Mouse (Mus musculus) ES-Bruce4 (cell line): ENCODE results near the gene Peak1. TPM values are rescaled to one million over a fixed set of nuclear protein-coding genes. Genes with fewer than 3 reads are reported as not detected.

ENCODE experiments used
- H3K27ac ChIP-seq: 2 replicates; pipeline ENCODE4 v1.5.1; 2012; ENCODE audit warnings: low read length, inconsistent platforms; ENCODE audit not compliant: insufficient read depth
- H3K27me3 ChIP-seq: 2 replicates; pipeline ENCODE4 v1.6.1; 2012; ENCODE audit warnings: mild to moderate bottlenecking, low read length, inconsistent platforms; ENCODE audit not compliant: control insufficient read depth, poor library complexity, insufficient read depth, severe bottlenecking
- H3K36me3 ChIP-seq: 2 replicates; pipeline ENCODE4 v1.6.1; 2012; ENCODE audit warnings: inconsistent platforms, mild to moderate bottlenecking, low read length, moderate library complexity; ENCODE audit not compliant: control insufficient read depth, poor library complexity, insufficient read depth, severe bottlenecking
- H3K4me1 ChIP-seq: one replicate; pipeline ENCODE4 v1.8.1; 2011; ENCODE audit warnings: low read length; ENCODE audit not compliant: control insufficient read depth, insufficient read depth
- H3K4me3 ChIP-seq: 2 replicates; pipeline ENCODE4 v1.5.1; 2011; ENCODE audit warnings: low read depth, mild to moderate bottlenecking, low read length
- H3K9ac ChIP-seq: 2 replicates; pipeline ENCODE4 v1.6.1; 2012; ENCODE audit warnings: low read depth, mild to moderate bottlenecking, inconsistent platforms; ENCODE audit not compliant: poor library complexity, severe bottlenecking
- H3K9me3 ChIP-seq: replicated peaks from 2 replicates; pipeline ENCODE4 v1.6.1; 2012; ENCODE audit warnings: mild to moderate bottlenecking, low read length, inconsistent platforms; ENCODE audit not compliant: control insufficient read depth, poor library complexity, insufficient read depth, severe bottlenecking
- CTCF ChIP-seq: IDR thresholded peaks from one replicate; pipeline ENCODE4 v1.8.1; 2011; ENCODE audit warnings: low read depth, low read length
- EP300 ChIP-seq: IDR thresholded peaks from 2 replicates; pipeline ENCODE4 v1.6.1; 2011; ENCODE audit warnings: low read depth, low read length; ENCODE audit not compliant: insufficient read depth
- POLR2A ChIP-seq: IDR thresholded peaks from one replicate; pipeline ENCODE4 v1.8.1; 2011; ENCODE audit warnings: low read length; ENCODE audit not compliant: insufficient read depth
- polyA plus RNA-seq: library from polyadenylated mRNA; stranded (reverse); fragments of >200 nt; gene quantifications from 2 replicates; pipeline ENCODE4 v1.2.4, GENCODE M21; 2011; ENCODE audit warnings: low read depth; ENCODE audit not compliant: missing spikeins, insufficient read depth, insufficient read length

The Peak1 gene
- polyA plus RNA-seq, 1 experiment, result 26.3 TPM

GRCm38 (mm10) chr9:56158077-56158476 lies 259.8 kb downstream of the Peak1 start:
- Histone ChIP-seq H3K9ac (no peak overlapping the region), H3K4me1 (no peaks in the 10 kb centered on the region), H3K27ac (no peak overlapping the region), H3K36me3 (no peaks in the 10 kb centered on the region), H3K4me3 (no peak overlapping the region), H3K27me3 (no peaks in the 10 kb centered on the region), H3K9me3 (no peaks in the 10 kb centered on the region)
- TF ChIP-seq CTCF, result no peak
- TF ChIP-seq POLR2A, result no peak
- no peak for TF ChIP-seq EP300

GRCm38 (mm10) chr9:56154572-56154971 lies 263.3 kb downstream of the Peak1 start:
- no peak overlapping the region for H3K9ac ChIP-seq
- H3K4me1 ChIP-seq, result no peaks in the 10 kb centered on the region
- no peak overlapping the region for H3K4me3 ChIP-seq
- no peaks in the 10 kb centered on the region for H3K27me3 ChIP-seq
- no peak for TF ChIP-seq CTCF
- no peak for TF ChIP-seq POLR2A
- TF ChIP-seq EP300, result no peak
- no peak overlapping the region for H3K27ac ChIP-seq
- H3K9me3 ChIP-seq, result no peaks in the 10 kb centered on the region
- no peaks in the 10 kb centered on the region for H3K36me3 ChIP-seq

- Histone ChIP-seq H3K36me3 (no peaks in the 10 kb centered on the region), H3K27ac (no peak overlapping the region), H3K4me1 (no peaks in the 10 kb centered on the region), H3K9ac (no peak overlapping the region), H3K9me3 (no peaks in the 10 kb centered on the region), H3K27me3 (no peaks in the 10 kb centered on the region), H3K4me3 (no peak overlapping the region)
- TF ChIP-seq EP300 (no peak), CTCF (no peak), POLR2A (no peak)
Observed at GRCm38 (mm10) chr9:56152482-56153007, 265.3 kb downstream of the Peak1 start.

GRCm38 (mm10) chr9:56151745-56152481 lies 266.0 kb downstream of the Peak1 start:
- no peaks in the 10 kb centered on the region for H3K4me1 ChIP-seq
- H3K9me3 ChIP-seq, result no peaks in the 10 kb centered on the region
- no peak overlapping the region for H3K27ac ChIP-seq
- no peaks in the 10 kb centered on the region for H3K27me3 ChIP-seq
- no peak overlapping the region for H3K4me3 ChIP-seq
- TF ChIP-seq EP300, result no peak
- TF ChIP-seq CTCF, result no peak
- no peak for TF ChIP-seq POLR2A
- no peak overlapping the region for H3K9ac ChIP-seq
- H3K36me3 ChIP-seq, result no peaks in the 10 kb centered on the region

Other genes with a start within 250 kb of the Peak1 start
- 40.7 and 43.5 TPM in 2 replicates for gene Hmg20a, start 542 bp upstream of the Peak1 start, polyA plus RNA-seq